Mouse (Mus musculus) layer of hippocampus, adult 18-20 months (tissue): ENCODE data around the gene Vkorc1. TPM values are rescaled to one million over a fixed set of nuclear protein-coding genes. Genes with fewer than 3 reads are reported as not detected.
"Not testable (repeated sequence)": the region's sequence is repeated elsewhere in the genome, so short reads cannot be mapped to it uniquely, and the experiment has no call there.

ENCODE experiments used
- DNase-seq, 2 experiments: peaks; one replicate each; pipeline ENCODE4 v3.0.0; 2022; ENCODE audit warnings: low spot score in 2 of 2
- long read RNA-seq: library from polyadenylated mRNA; stranded (forward); transcript quantifications from one replicate; pipeline ENCODE4 v2.0.0, GENCODE M21; 2021
- total RNA-seq, 2 experiments: library from RNA; stranded (reverse); gene quantifications; 2 replicates each; pipeline ENCODE4 v1.2.3; 2021

Gene Vkorc1
- 10 to 100 TPM; 22.9 to 30.8 TPM for total RNA-seq
- long read RNA-seq, transcript Vkorc1-201 (3 exons, 748 nt) = major isoform, 7 of 8 reads
- long read RNA-seq, partial matches to known transcripts = 1 of 8 reads
- long read RNA-seq, other reads (novel, unspliced or antisense) = 0 of 8 reads

DNA sequence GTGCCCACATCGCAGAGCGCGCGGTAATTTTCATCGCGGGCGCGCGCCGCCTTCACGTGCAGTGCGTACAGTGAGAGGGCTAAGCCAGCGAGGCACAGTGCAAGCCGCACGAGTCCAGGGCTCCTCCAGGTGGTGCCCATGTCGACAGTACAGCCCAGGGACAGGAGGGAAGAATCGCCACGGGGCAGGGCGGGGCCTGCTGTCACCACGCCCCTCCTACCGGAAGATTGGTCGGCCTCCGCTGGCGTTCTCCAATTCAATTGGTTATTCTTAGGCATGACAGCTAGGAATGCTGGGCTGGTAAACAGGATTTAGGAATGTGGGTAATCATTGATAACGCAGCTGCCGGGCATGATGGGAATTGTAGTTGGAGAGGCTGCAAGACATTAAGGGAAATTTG is at the start of gene Vkorc1, which contains the start of gene Gm21974:
Gene Vkorc1 (minus strand): TSS at position 176 of the 400 bp plus-strand sequence.
Gene Gm21974 (minus strand): TSS at position 13 of the 400 bp plus-strand sequence.
- DNase-seq = peak; percentile 94 to 98

GRCm38 (mm10) chr7:127944614-127945013 is 49.2 kb upstream of the Vkorc1 start:
- no peak for DNase-seq

DNA sequence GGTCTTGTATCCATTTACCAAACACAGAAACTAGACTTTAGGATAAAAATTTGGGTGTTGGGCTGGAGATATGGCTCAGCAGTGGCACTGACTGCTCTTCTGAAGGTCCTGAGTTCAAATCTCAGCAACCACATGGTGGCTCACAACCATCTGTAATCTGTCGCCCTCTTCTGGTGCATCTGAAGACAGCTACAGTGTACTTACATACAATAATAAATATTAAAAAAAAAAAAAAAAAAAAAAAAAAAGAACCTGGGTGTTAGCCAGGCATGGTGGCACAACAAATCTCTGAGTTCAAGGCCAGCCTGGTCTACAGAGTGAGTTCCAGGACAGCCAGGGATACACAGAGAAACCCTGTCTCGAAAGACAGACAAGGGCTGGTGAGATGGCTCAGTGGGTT is 46.7 kb upstream of the Vkorc1 start:
- DNase-seq = not testable (repeated sequence)

DNA sequence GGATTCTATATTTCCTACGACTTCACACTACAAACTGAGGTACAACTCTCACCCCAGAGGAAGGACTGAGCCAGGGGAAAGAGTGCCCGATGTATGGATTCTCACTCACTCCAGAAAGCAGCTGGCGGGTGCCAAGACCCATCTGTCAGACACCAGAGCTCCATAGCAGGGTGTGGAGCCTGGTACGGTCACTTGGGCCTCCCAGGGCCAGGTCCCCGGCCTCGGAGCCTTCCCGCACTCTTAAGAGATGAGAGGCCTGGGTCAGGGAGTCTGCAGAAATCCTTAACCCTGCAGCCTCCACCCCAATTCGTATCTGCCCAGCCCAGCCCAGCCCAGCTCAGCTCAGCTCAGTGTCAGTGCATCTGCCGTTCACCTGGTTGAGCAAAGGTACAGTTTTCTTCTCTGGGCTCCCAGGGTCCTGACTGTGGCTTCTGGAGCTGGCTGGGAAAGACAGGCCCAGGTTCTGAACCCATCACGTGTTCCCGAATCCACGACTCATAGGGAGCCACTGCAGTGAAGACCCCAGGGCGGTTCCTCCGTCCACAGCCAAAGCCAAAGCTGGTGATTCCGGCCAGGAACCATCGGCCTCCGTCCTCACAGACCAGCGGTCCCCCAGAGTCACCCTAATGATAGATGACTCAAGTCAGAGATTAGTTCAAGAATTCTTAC is 40.9 kb upstream of the Vkorc1 start:
- no peak for DNase-seq

- no peak for DNase-seq
These were observed 40.3 kb upstream of the Vkorc1 start for GRCm38 (mm10) chr7:127935748-127936159.

DNA sequence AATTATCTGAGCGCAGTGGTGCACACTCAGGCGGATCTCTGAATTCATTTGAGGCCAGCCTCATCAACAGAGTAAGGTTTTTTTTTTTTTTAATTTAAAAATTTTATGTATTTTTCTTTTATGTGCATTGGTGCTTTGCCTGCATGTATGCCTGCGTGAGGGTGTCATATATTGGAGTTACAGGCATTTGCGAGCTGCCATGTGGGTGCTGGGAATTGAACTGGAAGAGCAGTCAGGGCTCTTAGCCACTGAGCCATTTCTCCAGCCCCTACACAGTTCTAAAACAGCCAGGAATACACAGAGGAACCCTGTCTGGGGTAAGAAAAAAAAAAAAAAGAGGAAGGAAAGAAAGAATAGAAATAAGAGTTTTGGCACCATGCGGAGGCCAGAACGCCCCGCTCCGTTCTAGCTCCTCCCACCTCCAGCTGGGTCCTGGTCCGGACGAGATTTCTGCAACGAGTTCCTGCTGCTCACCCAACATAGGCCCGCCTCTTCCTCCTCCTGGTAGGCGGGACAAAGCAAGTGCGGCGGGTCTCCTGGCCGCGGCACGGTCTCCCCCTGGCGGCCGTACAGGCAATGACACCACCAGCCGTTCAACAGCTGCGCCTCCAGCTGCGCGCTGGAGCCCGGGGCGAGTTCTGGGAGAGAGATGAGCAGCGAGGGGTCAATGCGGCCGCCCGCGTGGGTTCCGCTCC is 39.8 kb upstream of the Vkorc1 start:
- DNase-seq = peak; percentile 93 to 96

GRCm38 (mm10) chr7:127934075-127934474 is 38.7 kb upstream of the Vkorc1 start:
- no peak for DNase-seq

DNA sequence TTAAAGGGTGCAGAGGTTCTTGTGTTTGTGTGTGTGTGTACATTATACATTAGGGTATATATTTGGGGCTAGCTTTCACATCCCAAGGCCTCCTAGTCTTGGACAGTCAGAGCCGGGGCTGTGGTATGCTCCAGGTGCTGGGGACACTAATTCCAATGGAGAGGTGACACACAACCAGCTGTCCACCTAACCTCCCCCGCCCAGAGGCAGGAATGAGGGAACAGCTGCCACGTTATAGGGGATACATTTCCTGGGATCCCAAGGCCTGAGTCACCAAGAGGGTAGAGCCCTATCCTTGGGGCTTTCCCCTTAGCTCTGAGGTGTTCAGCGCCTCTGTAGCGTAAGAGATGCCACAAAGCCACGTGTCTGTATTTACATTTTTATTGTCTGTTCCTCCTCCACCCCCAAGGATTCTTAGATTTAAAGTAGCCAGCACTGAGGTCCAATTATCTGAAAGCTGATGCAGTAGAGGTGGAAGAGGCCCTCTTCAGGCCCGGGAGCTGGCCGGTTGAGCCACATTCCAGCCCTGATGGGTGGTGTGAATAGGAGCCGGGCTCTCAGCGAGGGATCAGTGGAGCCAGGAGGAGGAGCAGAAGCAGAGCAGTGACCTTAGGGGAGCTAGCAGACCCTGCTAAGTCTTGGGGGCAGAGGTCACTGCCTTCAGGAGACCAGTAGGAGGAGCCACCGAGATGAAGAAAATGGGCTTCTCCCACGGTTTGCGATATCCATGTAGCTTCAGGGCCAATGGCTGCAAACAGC is 37.0 kb upstream of the Vkorc1 start:
- no peak for DNase-seq

GRCm38 (mm10) chr7:127931351-127932135 is 36.1 kb upstream of the Vkorc1 start:
- DNase-seq = no peak

GRCm38 (mm10) chr7:127930636-127931035 is 35.2 kb upstream of the Vkorc1 start:
- no peak for DNase-seq

DNA sequence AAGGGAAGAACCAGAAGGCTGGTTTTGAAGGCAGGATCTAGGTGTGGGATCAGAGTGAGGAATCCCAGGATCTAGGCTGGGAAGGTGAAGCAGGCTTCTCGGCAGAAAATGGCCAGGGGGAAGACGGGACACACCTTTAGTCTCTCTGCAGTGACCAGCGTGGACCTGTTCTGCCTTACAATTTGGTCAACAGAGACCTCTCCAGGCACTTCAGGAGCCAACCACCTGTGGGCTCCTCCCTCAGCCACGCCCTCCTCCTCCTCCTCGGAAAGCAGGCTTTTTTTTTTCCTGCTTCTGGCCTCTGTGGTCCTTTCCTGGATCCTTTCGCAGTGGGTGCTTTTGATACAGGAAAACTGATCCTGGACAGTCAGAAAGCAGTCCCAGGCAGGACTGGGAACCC is 34.5 kb upstream of the Vkorc1 start, which contains the start of gene Prss8:
Gene Prss8 (minus strand): TSS at position 182 of the 400 bp plus-strand sequence.
- DNase-seq = no peak

- no peak for DNase-seq
These were observed 33.2 kb upstream of the Vkorc1 start for GRCm38 (mm10) chr7:127928596-127928995.

DNA sequence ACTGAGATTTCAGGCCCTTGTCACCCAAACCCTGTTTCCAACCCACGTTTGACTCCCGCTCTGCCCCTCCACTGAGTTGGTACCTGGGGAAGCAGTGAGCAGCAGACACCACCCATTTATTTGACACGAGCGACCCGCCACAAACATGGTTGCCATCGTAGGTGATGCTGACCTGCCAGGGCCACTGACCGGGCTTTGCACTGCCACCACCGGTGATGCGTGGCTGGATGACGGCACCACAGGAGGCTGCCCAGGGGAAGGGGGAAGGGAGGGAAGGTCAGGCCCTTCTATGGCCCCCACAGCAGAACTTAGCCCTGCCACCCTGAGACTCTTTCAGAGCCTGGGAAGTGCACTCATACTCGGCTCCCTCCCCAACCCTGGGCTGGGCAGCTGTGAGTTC is 32.3 kb upstream of the Vkorc1 start:
- DNase-seq = no peak

DNA sequence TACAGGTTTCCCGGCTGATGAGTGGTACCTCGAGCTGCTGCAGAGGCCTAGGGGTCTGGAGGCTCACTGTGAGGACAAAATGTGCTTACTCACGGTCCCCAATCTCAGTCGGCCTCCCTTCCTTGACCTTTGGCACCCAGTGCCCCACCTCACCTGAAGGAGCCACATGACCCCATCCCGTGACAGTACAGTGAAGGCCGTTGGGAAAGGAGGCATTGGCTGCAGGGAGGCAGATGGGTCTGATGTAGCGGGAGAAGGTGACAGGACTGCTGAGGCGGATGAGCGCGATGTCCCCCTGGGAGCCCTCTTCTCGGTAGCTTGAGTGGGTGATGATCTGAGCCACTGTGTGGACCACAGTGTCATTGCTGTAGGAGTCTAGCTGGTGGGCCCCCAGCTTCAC is 31.4 kb upstream of the Vkorc1 start:
- no peak for DNase-seq

GRCm38 (mm10) chr7:127926066-127926465 is 30.6 kb upstream of the Vkorc1 start:
- DNase-seq = no peak

DNA sequence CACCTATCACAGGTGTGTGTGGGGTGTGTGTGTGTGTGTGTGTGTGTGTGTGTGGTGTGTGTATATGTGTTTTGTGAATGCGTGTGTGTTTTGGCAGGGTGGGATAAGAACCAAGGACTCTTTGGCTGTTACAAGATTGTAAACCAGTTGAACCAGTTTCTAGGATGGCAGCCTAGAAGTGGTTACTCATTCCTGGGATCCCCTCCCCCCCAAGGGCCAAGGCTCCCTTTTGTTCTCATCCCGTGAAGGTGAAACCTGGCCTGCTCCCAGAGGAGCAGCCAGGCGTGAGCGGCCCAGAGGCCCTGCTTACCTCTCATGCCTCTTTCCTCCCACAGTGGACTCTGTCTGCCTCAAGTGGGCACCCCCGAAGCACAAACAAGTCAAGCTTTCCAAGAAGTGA is 29.8 kb upstream of the Vkorc1 start:
- no peak for DNase-seq

DNA sequence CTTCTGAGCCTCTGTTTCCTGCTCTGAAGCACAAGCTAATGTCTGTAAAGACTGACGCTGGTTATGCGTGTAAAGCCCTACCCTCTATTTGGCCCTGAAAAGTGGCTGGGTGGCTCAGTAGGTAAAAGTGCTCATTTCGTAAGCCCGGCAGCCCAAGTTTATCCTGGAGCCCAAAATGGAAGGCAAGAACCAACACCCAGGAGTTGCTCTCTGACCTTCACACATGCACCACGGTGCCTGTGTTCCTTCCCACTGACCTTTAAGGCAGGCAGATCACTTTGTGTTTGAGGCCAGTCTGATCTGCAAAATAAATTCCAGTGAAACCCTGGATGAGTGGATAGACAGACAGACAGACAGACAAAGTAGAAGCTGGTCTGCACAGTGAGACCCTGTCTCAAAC is 28.3 kb upstream of the Vkorc1 start:
- no peak for DNase-seq

GRCm38 (mm10) chr7:127922451-127923275 is 27.2 kb upstream of the Vkorc1 start:
- peak; percentile 47 to 72 for DNase-seq

- DNase-seq = no peak
These were observed 26.1 kb upstream of the Vkorc1 start for GRCm38 (mm10) chr7:127921516-127921915.

- no peak for DNase-seq
These were observed 23.9 kb upstream of the Vkorc1 start for GRCm38 (mm10) chr7:127919290-127919689.
